Mouse (Mus musculus) midbrain, embryonic 16.5 days (tissue): ENCODE data around the gene Stap2. TPM values are rescaled to one million over a fixed set of nuclear protein-coding genes. Genes with fewer than 3 reads are reported as not detected.

Experiments
- ATAC-seq: fragments of 200-750 bp; cut with Nextera tagmentation; 2 replicates; pipeline ENCODE4 v1.8.0; 2017; ENCODE audit warnings: moderate TSS enrichment
- H3K27ac ChIP-seq: fragments of 300-500 bp; sonication (generic); 2 replicates; pipeline ENCODE4 v1.5.1; 2014; ENCODE audit warnings: mild to moderate bottlenecking, low read length, mixed read lengths
- H3K27me3 ChIP-seq: fragments of 300-500 bp; sonication (generic); 2 replicates; pipeline ENCODE4 v1.6.1; 2014; ENCODE audit warnings: low read depth, low read length, mixed read lengths; ENCODE audit not compliant: control insufficient read depth, insufficient read depth
- H3K36me3 ChIP-seq: fragments of 300-500 bp; sonication (generic); 2 replicates; pipeline ENCODE4 v1.6.1; 2014; ENCODE audit warnings: mild to moderate bottlenecking, low read length, moderate library complexity, mixed read lengths; ENCODE audit not compliant: control insufficient read depth, insufficient read depth
- H3K4me1 ChIP-seq: fragments of 300-500 bp; sonication (generic); 2 replicates; pipeline ENCODE4 v1.6.1; 2014; ENCODE audit warnings: mild to moderate bottlenecking, low read length, mixed read lengths; ENCODE audit not compliant: control insufficient read depth, insufficient read depth
- H3K4me2 ChIP-seq: fragments of 300-500 bp; sonication (generic); 2 replicates; pipeline ENCODE4 v1.6.1; 2014; ENCODE audit warnings: mild to moderate bottlenecking, low read length, mixed read lengths
- H3K4me3 ChIP-seq: fragments of 300-500 bp; sonication (generic); 2 replicates; pipeline ENCODE4 v1.5.1; 2014; ENCODE audit warnings: low read depth, mild to moderate bottlenecking, low read length, moderate library complexity, mixed read lengths
- H3K9ac ChIP-seq: fragments of 300-500 bp; sonication (generic); 2 replicates; pipeline ENCODE4 v1.6.1; 2014; ENCODE audit warnings: low read depth, low read length, mixed read lengths
- H3K9me3 ChIP-seq: fragments of 300-500 bp; sonication (generic); replicated peaks from 2 replicates; pipeline ENCODE4 v1.6.1; 2014; ENCODE audit warnings: mild to moderate bottlenecking, low read length, mixed read lengths; ENCODE audit not compliant: control insufficient read depth, poor library complexity, severe bottlenecking
- WGBS: fragments of 180-500 bp; shearing (Covaris S2); extraction: QIAGEN DNeasy Blood & Tissue Kit; methylation state at CpG from one replicate; pipeline ENCODE4 v1.1.7; 2014; 5-methylcytosine and 5-hydroxymethylcytosine counted together
- polyA plus RNA-seq: library from polyadenylated mRNA; unstranded; fragments of >200 nt; fragmentation: Nextera tagmentation; extraction: Ambion mirVana; gene quantifications from 2 replicates; pipeline ENCODE4 v1.2.1, GENCODE M21; 2015

Stap2 gene
- polyA plus RNA-seq, 1 experiment from 2014 or later: 7.6 TPM

GRCm38 (mm10) chr17:55959946-55960740, 45.2 kb downstream of the Stap2 start:
- peak overlapping the region; percentile 75 for H3K27ac ChIP-seq
- no peaks in the 10 kb centered on the region for H3K9me3 ChIP-seq
- H3K4me3 ChIP-seq: peak overlapping the region; percentile 51
- no peak for ATAC-seq
- WGBS: 76% methylated on average over 10 of the region's 10 CpGs
- H3K9ac ChIP-seq: peak overlapping the region; percentile 27
- H3K4me1 ChIP-seq: peaks cover 31% of the 10 kb centered on the region
- H3K27me3 ChIP-seq: no peaks in the 10 kb centered on the region
- H3K4me2 ChIP-seq: peak overlapping the region; percentile 56
- peaks cover 5% of the 10 kb centered on the region; the same call in 1 of the 2 replicates for H3K36me3 ChIP-seq

- H3K4me2 ChIP-seq: peak within 1 kb of the TSS; percentile 66
- peak within 1 kb of the TSS; percentile 51 for H3K4me3 ChIP-seq
- no peaks in the 10 kb centered on the region for H3K9me3 ChIP-seq
- no peaks in the 10 kb centered on the region for H3K27me3 ChIP-seq
- peak within 1 kb of the TSS; percentile 57 for H3K9ac ChIP-seq
- H3K36me3 ChIP-seq: 0 out of 2 replicates have a peak, but pooled peaks cover 3% of the 10 kb centered on the region
- peaks cover 31% of the 10 kb centered on the region for H3K4me1 ChIP-seq
- ATAC-seq: peak; percentile 90
- peak within 1 kb of the TSS; percentile 89 for H3K27ac ChIP-seq
- under 1% methylated on average over 46 of the region's 46 CpGs for WGBS
Measured at GRCm38 (mm10) chr17:55958918-55959728, 46.3 kb downstream of the Stap2 start, which contains the start of gene Yju2. Yju2 (plus strand) TSS chr17:55959099.

- 22% methylated on average over 2 of the region's 2 CpGs for WGBS
- ATAC-seq: no peak
- H3K4me2 ChIP-seq: peak overlapping the region; percentile 66
Measured at GRCm38 (mm10) chr17:55958584-55958886, 46.8 kb downstream of the Stap2 start.

GRCm38 (mm10) chr17:55957726-55958583, 47.4 kb downstream of the Stap2 start:
- Histone ChIP-seq H3K4me1 (peaks cover 31% of the 10 kb centered on the region), H3K9ac (peak overlapping the region; percentile 55), H3K27ac (peak overlapping the region; percentile 89), H3K4me3 (peak overlapping the region; percentile 51), H3K36me3 (0 out of 2 replicates have a peak, but pooled peaks cover 3% of the 10 kb centered on the region), H3K4me2 (peak overlapping the region; percentile 66), H3K9me3 (no peaks in the 10 kb centered on the region), H3K27me3 (no peaks in the 10 kb centered on the region)
- 85% methylated on average over 13 of the region's 13 CpGs for WGBS
- no peak for ATAC-seq

More at GRCm38 (mm10) chr17:55958584-55958886, 46.8 kb downstream of the Stap2 start:
- no peaks in the 10 kb centered on the region for H3K27me3 ChIP-seq
- 0 out of 2 replicates have a peak, but pooled peaks cover 3% of the 10 kb centered on the region for H3K36me3 ChIP-seq
- no peaks in the 10 kb centered on the region for H3K9me3 ChIP-seq
- H3K9ac ChIP-seq: peak overlapping the region; percentile 55
- peak overlapping the region; percentile 51 for H3K4me3 ChIP-seq
- peaks cover 31% of the 10 kb centered on the region for H3K4me1 ChIP-seq
- peak overlapping the region; percentile 89 for H3K27ac ChIP-seq

- peak overlapping the region; percentile 60; the same call in 1 of the 2 replicates for H3K27ac ChIP-seq
- peak overlapping the region; percentile 26; the same call in 1 of the 2 replicates for H3K9ac ChIP-seq
- no peak for ATAC-seq
- H3K4me1 ChIP-seq: peaks cover 31% of the 10 kb centered on the region
- no peaks in the 10 kb centered on the region for H3K27me3 ChIP-seq
- peak overlapping the region; percentile 3; the same call in 1 of the 2 replicates for H3K4me3 ChIP-seq
- WGBS: 14% methylated on average over 9 of the region's 9 CpGs
- peak overlapping the region; percentile 52 for H3K4me2 ChIP-seq
- no peaks in the 10 kb centered on the region for H3K9me3 ChIP-seq
- 0 out of 2 replicates have a peak, but pooled peaks cover 3% of the 10 kb centered on the region for H3K36me3 ChIP-seq
Measured at GRCm38 (mm10) chr17:55957168-55957567, 48.2 kb downstream of the Stap2 start.

GRCm38 (mm10) chr17:55956591-55956990, 48.8 kb downstream of the Stap2 start:
- Histone ChIP-seq H3K4me1 (peaks cover 31% of the 10 kb centered on the region), H3K27me3 (no peaks in the 10 kb centered on the region), H3K9ac (peak overlapping the region; percentile 51), H3K36me3 (no peaks in the 10 kb centered on the region), H3K4me3 (peak overlapping the region; percentile 42), H3K27ac (peak overlapping the region; percentile 61), H3K4me2 (peak overlapping the region; percentile 52), H3K9me3 (no peaks in the 10 kb centered on the region)
- peak; percentile 4; the same call in 1 of the 2 replicates for ATAC-seq
- WGBS: 31% methylated on average over 6 of the region's 6 CpGs

GRCm38 (mm10) chr17:55956129-55956528, 49.3 kb downstream of the Stap2 start:
- no peaks in the 10 kb centered on the region for H3K27me3 ChIP-seq
- peak overlapping the region; percentile 42 for H3K4me3 ChIP-seq
- H3K36me3 ChIP-seq: no peaks in the 10 kb centered on the region
- peak overlapping the region; percentile 51 for H3K9ac ChIP-seq
- peak; percentile 44 for ATAC-seq
- H3K4me1 ChIP-seq: peaks cover 31% of the 10 kb centered on the region
- H3K27ac ChIP-seq: peak overlapping the region; percentile 61
- H3K4me2 ChIP-seq: peak overlapping the region; percentile 52
- 1% methylated on average over 26 of the region's 26 CpGs for WGBS
- no peaks in the 10 kb centered on the region for H3K9me3 ChIP-seq

GRCm38 (mm10) chr17:55954229-55954628, 51.2 kb downstream of the Stap2 start:
- Histone ChIP-seq H3K27me3 (no peaks in the 10 kb centered on the region), H3K36me3 (no peaks in the 10 kb centered on the region), H3K4me2 (no peak overlapping the region), H3K9ac (no peak overlapping the region), H3K4me3 (no peak overlapping the region), H3K4me1 (peaks cover 26% of the 10 kb centered on the region), H3K27ac (no peak overlapping the region), H3K9me3 (no peaks in the 10 kb centered on the region)
- no peak for ATAC-seq
- 37% methylated on average over 16 of the region's 16 CpGs for WGBS
